Mouse (Mus musculus): ENCODE results near the gene Man2a2. TPM values are rescaled to one million over a fixed set of nuclear protein-coding genes. Genes with fewer than 3 reads are reported as not detected.

The Man2a2 gene
- polyA plus RNA-seq, 1 experiment, result 78.3 TPM

- DNase-seq (ENCODE audit: low read depth), result no peak
- TF ChIP-seq CTCF (IDR thresholded peaks at IDR 0.05; ENCODE audit: borderline replicate concordance, extremely low read depth, insufficient read depth, insufficient read length) (no peak), POLR2A (IDR thresholded peaks at IDR 0.05; ENCODE audit: borderline replicate concordance, extremely low read depth, insufficient read depth, insufficient read length, poor library complexity, severe bottlenecking) (no peak)
Measured at GRCm38 (mm10) chr7:80407712-80408111, 36.5 kb upstream of the Man2a2 start.

- TF ChIP-seq POLR2A (IDR thresholded peaks at IDR 0.05; ENCODE audit: borderline replicate concordance, extremely low read depth, insufficient read depth, insufficient read length, poor library complexity, severe bottlenecking) (no peak), CTCF (IDR thresholded peaks at IDR 0.05; ENCODE audit: borderline replicate concordance, extremely low read depth, insufficient read depth, insufficient read length) (no peak)
- no peak for DNase-seq (ENCODE audit: low read depth)
Measured at GRCm38 (mm10) chr7:80406186-80406585, 35.0 kb upstream of the Man2a2 start.

- DNase-seq (ENCODE audit: low read depth), result no peak
- no peak for TF ChIP-seq CTCF (IDR thresholded peaks at IDR 0.05; ENCODE audit: borderline replicate concordance, extremely low read depth, insufficient read depth, insufficient read length)
Measured at GRCm38 (mm10) chr7:80405188-80405695, 34.1 kb upstream of the Man2a2 start, which contains the start of gene Furin. Furin (minus strand) TSS chr7:80405436.

GRCm38 (mm10) chr7:80404101-80404894 is 33.1 kb upstream of the Man2a2 start:
- TF ChIP-seq POLR2A (IDR thresholded peaks at IDR 0.05; ENCODE audit: borderline replicate concordance, extremely low read depth, insufficient read depth, insufficient read length, poor library complexity, severe bottlenecking) (no peak), CTCF (IDR thresholded peaks at IDR 0.05; ENCODE audit: borderline replicate concordance, extremely low read depth, insufficient read depth, insufficient read length) (no peak)
- DNase-seq (ENCODE audit: low read depth), result no peak

- TF ChIP-seq CTCF (IDR thresholded peaks at IDR 0.05; ENCODE audit: borderline replicate concordance, extremely low read depth, insufficient read depth, insufficient read length) (no peak), POLR2A (IDR thresholded peaks at IDR 0.05; ENCODE audit: borderline replicate concordance, extremely low read depth, insufficient read depth, insufficient read length, poor library complexity, severe bottlenecking) (no peak)
- peak; percentile 88 for DNase-seq (ENCODE audit: low read depth)
Measured at GRCm38 (mm10) chr7:80403551-80403950, 32.4 kb upstream of the Man2a2 start.

- peak; percentile 67 for DNase-seq (ENCODE audit: low read depth)
Measured at GRCm38 (mm10) chr7:80402651-80403321, 31.6 kb upstream of the Man2a2 start.

GRCm38 (mm10) chr7:80401860-80402641 is 30.9 kb upstream of the Man2a2 start:
- TF ChIP-seq POLR2A (IDR thresholded peaks at IDR 0.05; ENCODE audit: borderline replicate concordance, extremely low read depth, insufficient read depth, insufficient read length, poor library complexity, severe bottlenecking) (no peak), CTCF (IDR thresholded peaks at IDR 0.05; ENCODE audit: borderline replicate concordance, extremely low read depth, insufficient read depth, insufficient read length) (no peak)
- peak; percentile 35 for DNase-seq (ENCODE audit: low read depth)

More at GRCm38 (mm10) chr7:80402651-80403321, 31.6 kb upstream of the Man2a2 start:
- TF ChIP-seq CTCF (IDR thresholded peaks at IDR 0.05; ENCODE audit: borderline replicate concordance, extremely low read depth, insufficient read depth, insufficient read length) (no peak), POLR2A (IDR thresholded peaks at IDR 0.05; ENCODE audit: borderline replicate concordance, extremely low read depth, insufficient read depth, insufficient read length, poor library complexity, severe bottlenecking) (no peak; the same call in none of the 2 replicates)

GRCm38 (mm10) chr7:80401041-80401859 is 30.1 kb upstream of the Man2a2 start:
- TF ChIP-seq POLR2A (IDR thresholded peaks at IDR 0.05; ENCODE audit: borderline replicate concordance, extremely low read depth, insufficient read depth, insufficient read length, poor library complexity, severe bottlenecking), result no peak
- no peak for TF ChIP-seq CTCF (IDR thresholded peaks at IDR 0.05; ENCODE audit: borderline replicate concordance, extremely low read depth, insufficient read depth, insufficient read length)
- DNase-seq (ENCODE audit: low read depth), result no peak

- TF ChIP-seq CTCF (IDR thresholded peaks at IDR 0.05; ENCODE audit: borderline replicate concordance, extremely low read depth, insufficient read depth, insufficient read length), result no peak
- TF ChIP-seq POLR2A (IDR thresholded peaks at IDR 0.05; ENCODE audit: borderline replicate concordance, extremely low read depth, insufficient read depth, insufficient read length, poor library complexity, severe bottlenecking), result no peak
- no peak for DNase-seq (ENCODE audit: low read depth)
Measured at GRCm38 (mm10) chr7:80400571-80400970, 29.4 kb upstream of the Man2a2 start.

- DNase-seq (ENCODE audit: low read depth), result peak; percentile 38
- TF ChIP-seq POLR2A (IDR thresholded peaks at IDR 0.05; ENCODE audit: borderline replicate concordance, extremely low read depth, insufficient read depth, insufficient read length, poor library complexity, severe bottlenecking), result no peak
- TF ChIP-seq CTCF (IDR thresholded peaks at IDR 0.05; ENCODE audit: borderline replicate concordance, extremely low read depth, insufficient read depth, insufficient read length), result no peak
Measured at GRCm38 (mm10) chr7:80400099-80400498, 28.9 kb upstream of the Man2a2 start.

Measured in brain, embryonic 14.5 days (tissue).